Mouse (Mus musculus) fibroblast of lung, adult 2 months (primary cell): Measurements from ENCODE around the gene Tmub2.

Source experiments
- DNase-seq: peaks from one replicate; pipeline ENCODE4 v3.0.0-alpha.2; 2011; ENCODE audit warnings: low read depth

Gene Tmub2

GRCm38 (mm10) chr11:102284501-102285094, at the start of gene Tmub2:
TSS of gene Tmub2 (plus strand) at chr11:102284931.
- peak; percentile 95 for DNase-seq

- DNase-seq: no peak
Measured at GRCm38 (mm10) chr11:102236022-102236421, 48.7 kb upstream of the Tmub2 start.

- no peak for DNase-seq
Measured at GRCm38 (mm10) chr11:102240636-102241035, 44.1 kb upstream of the Tmub2 start.

- no peak for DNase-seq
Measured at GRCm38 (mm10) chr11:102241246-102241645, 43.5 kb upstream of the Tmub2 start.

GRCm38 (mm10) chr11:102241874-102242273, 42.9 kb upstream of the Tmub2 start:
- DNase-seq: no peak

GRCm38 (mm10) chr11:102244926-102245449, 39.7 kb upstream of the Tmub2 start:
- DNase-seq: peak; percentile 91

- no peak for DNase-seq
Measured at GRCm38 (mm10) chr11:102245581-102246272, 39.0 kb upstream of the Tmub2 start.

- DNase-seq: no peak
Measured at GRCm38 (mm10) chr11:102246273-102246635, 38.5 kb upstream of the Tmub2 start.

GRCm38 (mm10) chr11:102246871-102247270, 37.9 kb upstream of the Tmub2 start:
- DNase-seq: no peak

GRCm38 (mm10) chr11:102248630-102249230, 36.0 kb upstream of the Tmub2 start, which contains the start of gene BC030867:
TSS of gene BC030867 (plus strand) at chr11:102248882.
- DNase-seq: peak; percentile 74

- DNase-seq: no peak
Measured at GRCm38 (mm10) chr11:102249351-102250090, 35.2 kb upstream of the Tmub2 start.

- no peak for DNase-seq
Measured at GRCm38 (mm10) chr11:102257514-102257913, 27.2 kb upstream of the Tmub2 start.

- DNase-seq: no peak
Measured at GRCm38 (mm10) chr11:102258095-102258494, 26.6 kb upstream of the Tmub2 start.

- DNase-seq: no peak
Measured at GRCm38 (mm10) chr11:102258521-102258920, 26.2 kb upstream of the Tmub2 start.

GRCm38 (mm10) chr11:102263211-102263610, 21.5 kb upstream of the Tmub2 start:
- DNase-seq: no peak

- DNase-seq: no peak
Measured at GRCm38 (mm10) chr11:102265816-102266215, 18.9 kb upstream of the Tmub2 start.

GRCm38 (mm10) chr11:102266631-102267355, 17.9 kb upstream of the Tmub2 start:
- no peak for DNase-seq

GRCm38 (mm10) chr11:102267480-102267879, 17.3 kb upstream of the Tmub2 start:
- peak; percentile 58 for DNase-seq

GRCm38 (mm10) chr11:102268520-102269244, 16.0 kb upstream of the Tmub2 start, which contains the start of gene Asb16:
TSS of gene Asb16 (plus strand) at chr11:102268743.
- DNase-seq: no peak

- no peak for DNase-seq
Measured at GRCm38 (mm10) chr11:102276411-102276915, 8.3 kb upstream of the Tmub2 start.

- DNase-seq: no peak
Measured at GRCm38 (mm10) chr11:102277754-102278153, 7.0 kb upstream of the Tmub2 start.
